ENCODE assay signal across 8 mouse cellular contexts in the genomic region with DNA sequence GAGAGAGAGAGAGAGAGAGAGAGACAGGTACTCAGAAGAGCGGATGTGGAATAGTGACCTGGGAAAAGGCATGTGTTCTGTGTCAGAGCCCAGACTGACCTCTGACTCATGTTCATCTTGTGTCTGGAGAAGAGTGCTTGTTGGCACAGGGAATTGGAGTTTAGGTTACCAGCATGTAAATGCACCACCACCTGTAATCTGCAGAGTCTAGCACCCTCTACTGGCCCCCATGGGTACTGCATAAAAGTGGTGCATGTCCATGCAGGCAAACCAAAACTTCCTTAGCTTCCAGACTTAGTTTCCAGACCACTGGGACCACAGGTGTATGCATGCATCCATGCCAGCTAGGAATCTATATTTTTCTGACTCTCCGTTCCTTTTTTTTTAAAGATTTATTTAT. TPM values are rescaled to one million over a fixed set of nuclear protein-coding genes. Genes with fewer than 3 reads are reported as not detected.
A peak's percentile ranks its signal among the peaks of the same experiment; 100 is the strongest.
DNase-seq lines count a peak whose midpoint lies in the region; ATAC-seq and TF ChIP-seq lines count a peak whose summit lies in the region.

No protein-coding gene starts in this region.

- ATAC-seq in granulocyte monocyte progenitor cell, adult 5-6 weeks (replicated peaks; ENCODE audit: poor library complexity, severe bottlenecking): peak; percentile 93
- peak; percentile 48; the same call in 1 of the 2 replicates for ATAC-seq in limb, embryonic 14.5 days (ENCODE audit: low FRiP score, low read depth)
- peak; percentile 71; the same call in 1 of the 2 replicates for ATAC-seq in stomach, embryonic 16.5 days (ENCODE audit: insufficient read depth, low FRiP score)

- no peak overlapping the region for H3K9ac ChIP-seq in limb, embryonic 14.5 days (ENCODE audit: low read depth, low read length, severe bottlenecking)
- no peak overlapping the region for H3K9ac ChIP-seq in stomach, embryonic 16.5 days (ENCODE audit: low read length)

- H3K4me2 ChIP-seq in limb, embryonic 14.5 days (replicated peaks; ENCODE audit: low read depth, low read length, severe bottlenecking): no peak overlapping the region
- no peak overlapping the region for H3K4me2 ChIP-seq in stomach, embryonic 16.5 days (ENCODE audit: low read depth, low read length)

- no peak overlapping the region for H3K27ac ChIP-seq in limb, embryonic 14.5 days (replicated peaks; ENCODE audit: low read depth, low read length)
- no peak overlapping the region for H3K27ac ChIP-seq in stomach, embryonic 16.5 days (ENCODE audit: low read length)

- no peak for TF ChIP-seq POLR2A in limb, embryonic 14.5 days (IDR thresholded peaks at IDR 0.05; ENCODE audit: borderline replicate concordance, extremely low read depth, insufficient read depth, insufficient read length)

- H3K9me3 ChIP-seq in limb, embryonic 14.5 days (ENCODE audit: control insufficient read depth, low read length): no peaks in the 10 kb centered on the region
- H3K9me3 ChIP-seq in stomach, embryonic 16.5 days (replicated peaks; ENCODE audit: control insufficient read depth, low read length): no peaks in the 10 kb centered on the region

- DNase-seq in 3134 (ENCODE audit: extremely low read depth, insufficient read length, low spot score): peak; percentile 82
- peak; percentile 70 for DNase-seq in T-cell, adult 2 months (ENCODE audit: low spot score)
- peak; percentile 55 to 79 for DNase-seq in cerebellum, postnatal 4 days (ENCODE audit: low spot score in 2 of 2)
- DNase-seq in kidney, adult 8-10 months: peak; percentile 69 to 87
- peak; percentile 84 for DNase-seq in limb, embryonic 14.5 days (ENCODE audit: low spot score)
- DNase-seq in natural killer cell, adult 2 months (ENCODE audit: low spot score in 2 of 2): peak; percentile 68 to 76

- no peak overlapping the region for H3K4me3 ChIP-seq in limb, embryonic 14.5 days (replicated peaks; ENCODE audit: low read length)
- no peak overlapping the region for H3K4me3 ChIP-seq in stomach, embryonic 16.5 days (replicated peaks; ENCODE audit: low read length)

- no peaks in the 10 kb centered on the region for H3K36me3 ChIP-seq in limb, embryonic 14.5 days (ENCODE audit: control insufficient read depth, insufficient read depth, low read length)
- H3K36me3 ChIP-seq in stomach, embryonic 16.5 days (ENCODE audit: control insufficient read depth, insufficient read depth, low read length): no peaks in the 10 kb centered on the region

- no peaks in the 10 kb centered on the region for H3K4me1 ChIP-seq in limb, embryonic 14.5 days (ENCODE audit: control insufficient read depth, insufficient read depth, low read length)
- no peaks in the 10 kb centered on the region for H3K4me1 ChIP-seq in stomach, embryonic 16.5 days (ENCODE audit: control insufficient read depth, insufficient read depth, low read length)

- WGBS in limb, embryonic 14.5 days: 53% methylated on average over 2 of the region's 2 CpGs
- 39% methylated on average over 2 of the region's 2 CpGs for WGBS in stomach, embryonic 16.5 days

- H3K27me3 ChIP-seq in limb, embryonic 14.5 days (ENCODE audit: control insufficient read depth, insufficient read depth, low read length): no peaks in the 10 kb centered on the region
- no peaks in the 10 kb centered on the region for H3K27me3 ChIP-seq in stomach, embryonic 16.5 days (ENCODE audit: control insufficient read depth, insufficient read depth, low read length)

RNA-seq across cellular contexts. Expression of a gene that starts 5.9 kb away (rescaled TPM):
- total RNA-seq in granulocyte monocyte progenitor cell, adult 5-6 weeks (2014; fragmentation: Nextera tagmentation): 14.3 and 20.5 TPM in 2 replicates
- 1.8 and 2.1 TPM in 2 replicates for total RNA-seq in granulocyte monocyte progenitor cell, adult 5-6 weeks (2017)
- 113 and 117 TPM in 2 replicates for polyA plus RNA-seq in limb, embryonic 14.5 days (2012; rRNA removed)
- 33.8 and 35.9 TPM in 2 replicates for polyA plus RNA-seq in limb, embryonic 14.5 days (2014; fragmentation: Nextera tagmentation; extraction: Ambion mirVana)
- 30.3 and 34.2 TPM in 2 replicates for polyA plus RNA-seq in stomach, embryonic 16.5 days (2015; fragmentation: Nextera tagmentation; extraction: Ambion mirVana)

RNA-seq across cellular contexts. Expression of a gene that starts 8.3 kb away (rescaled TPM):
- not detected in 2 replicates for total RNA-seq in granulocyte monocyte progenitor cell, adult 5-6 weeks (2014; fragmentation: Nextera tagmentation)
- total RNA-seq in granulocyte monocyte progenitor cell, adult 5-6 weeks (2017): not detected in 2 replicates
- polyA plus RNA-seq in limb, embryonic 14.5 days (2012; rRNA removed): 4.8 and 5.8 TPM in 2 replicates
- polyA plus RNA-seq in limb, embryonic 14.5 days (2014; fragmentation: Nextera tagmentation; extraction: Ambion mirVana): 2.0 and 2.5 TPM in 2 replicates
- polyA plus RNA-seq in stomach, embryonic 16.5 days (2015; fragmentation: Nextera tagmentation; extraction: Ambion mirVana): 3.2 and 3.7 TPM in 2 replicates

RNA-seq across cellular contexts. Expression of a gene that starts 25.6 kb away (rescaled TPM):
- total RNA-seq in granulocyte monocyte progenitor cell, adult 5-6 weeks (2014; fragmentation: Nextera tagmentation): 15.1 and 16.3 TPM in 2 replicates
- 9.7 and 19.2 TPM in 2 replicates for total RNA-seq in granulocyte monocyte progenitor cell, adult 5-6 weeks (2017)
- polyA plus RNA-seq in limb, embryonic 14.5 days (2012; rRNA removed): 22.3 and 27.4 TPM in 2 replicates
- polyA plus RNA-seq in limb, embryonic 14.5 days (2014; fragmentation: Nextera tagmentation; extraction: Ambion mirVana): 36.9 and 38.7 TPM in 2 replicates
- polyA plus RNA-seq in stomach, embryonic 16.5 days (2015; fragmentation: Nextera tagmentation; extraction: Ambion mirVana): 32.4 and 33.5 TPM in 2 replicates

RNA-seq across cellular contexts. Expression of a gene that starts 39.7 kb away (rescaled TPM):
- 0.75 TPM in 1 of 2 replicates, not detected in the other for total RNA-seq in granulocyte monocyte progenitor cell, adult 5-6 weeks (2014; fragmentation: Nextera tagmentation)
- total RNA-seq in granulocyte monocyte progenitor cell, adult 5-6 weeks (2017): not detected in 2 replicates
- polyA plus RNA-seq in limb, embryonic 14.5 days (2012; rRNA removed): 0.88 and 1.7 TPM in 2 replicates
- polyA plus RNA-seq in limb, embryonic 14.5 days (2014; fragmentation: Nextera tagmentation; extraction: Ambion mirVana): 0.17 and 0.37 TPM in 2 replicates
- polyA plus RNA-seq in stomach, embryonic 16.5 days (2015; fragmentation: Nextera tagmentation; extraction: Ambion mirVana): not detected in 2 replicates

RNA-seq across cellular contexts. Expression of a gene that starts 45.9 kb away (rescaled TPM):
- 55.4 and 70.5 TPM in 2 replicates for total RNA-seq in granulocyte monocyte progenitor cell, adult 5-6 weeks (2014; fragmentation: Nextera tagmentation)
- 64.0 and 71.4 TPM in 2 replicates for total RNA-seq in granulocyte monocyte progenitor cell, adult 5-6 weeks (2017)
- polyA plus RNA-seq in limb, embryonic 14.5 days (2012; rRNA removed): 31.7 and 32.4 TPM in 2 replicates
- polyA plus RNA-seq in limb, embryonic 14.5 days (2014; fragmentation: Nextera tagmentation; extraction: Ambion mirVana): 48.6 and 54.7 TPM in 2 replicates
- 30.4 and 35.0 TPM in 2 replicates for polyA plus RNA-seq in stomach, embryonic 16.5 days (2015; fragmentation: Nextera tagmentation; extraction: Ambion mirVana)
